Mouse (Mus musculus) cerebellum, adult 2 months (tissue): ENCODE data around the gene Cct2.

Source experiments
- CTCF ChIP-seq: fragments of 200-500 bp; IDR thresholded peaks from 2 replicates; pipeline ENCODE4 v1.5.1; 2011; ENCODE audit warnings: low read depth, mild to moderate bottlenecking, control low read depth, low read length, moderate library complexity, borderline replicate concordance; ENCODE audit not compliant: insufficient read depth
- POLR2A ChIP-seq: fragments of 200-500 bp; IDR thresholded peaks from 2 replicates; pipeline ENCODE4 v1.6.1; 2011; ENCODE audit warnings: low read length, control low read depth, borderline replicate concordance; ENCODE audit not compliant: insufficient read depth

- no peak for TF ChIP-seq CTCF
- TF ChIP-seq POLR2A, result no peak
Measured at GRCm38 (mm10) chr10:117005707-117006464, 57.7 kb downstream of the Cct2 start.
